Mouse (Mus musculus) hindbrain, embryonic 15.5 days (tissue): ENCODE measurements at regions not wholly inside any gene's neighbourhood (a gene's known extent, or its start where the extent isn't known, plus 50 kb on each side); places are given as distances from the start of the nearest gene placed in this dataset.
A peak's percentile ranks its signal among the peaks of the same experiment; 100 is the strongest.

Experiments used
- ATAC-seq: fragments of 200-750 bp; cut with Nextera tagmentation; 2 replicates; pipeline ENCODE4 v1.8.0; 2017; ENCODE audit warnings: low read depth, moderate number of reproducible peaks, moderate TSS enrichment; ENCODE audit not compliant: low FRiP score
- H3K27ac ChIP-seq: fragments of 300-500 bp; sonication (generic); replicated peaks from 2 replicates; pipeline ENCODE4 v1.5.1; 2015; ENCODE audit warnings: mild to moderate bottlenecking, inconsistent platforms
- H3K27me3 ChIP-seq: fragments of 300-500 bp; sonication (generic); 2 replicates; pipeline ENCODE4 v1.6.1; 2015; ENCODE audit warnings: control low read depth, inconsistent platforms
- H3K36me3 ChIP-seq: fragments of 300-500 bp; sonication (generic); 2 replicates; pipeline ENCODE4 v1.6.1; 2015; ENCODE audit warnings: control low read depth, inconsistent platforms
- H3K4me1 ChIP-seq: fragments of 300-500 bp; sonication (generic); replicated peaks from 2 replicates; pipeline ENCODE4 v1.6.1; 2015; ENCODE audit warnings: control low read depth, inconsistent platforms
- H3K4me2 ChIP-seq: fragments of 300-500 bp; sonication (generic); 2 replicates; pipeline ENCODE4 v1.6.1; 2015; ENCODE audit warnings: moderate library complexity, mild to moderate bottlenecking, inconsistent platforms
- H3K4me3 ChIP-seq: fragments of 300-500 bp; sonication (generic); 2 replicates; pipeline ENCODE4 v1.5.1; 2015; ENCODE audit warnings: mild to moderate bottlenecking, inconsistent platforms
- H3K9ac ChIP-seq: fragments of 300-500 bp; sonication (generic); 2 replicates; pipeline ENCODE4 v1.6.1; 2015; ENCODE audit warnings: inconsistent platforms
- H3K9me3 ChIP-seq: fragments of 300-500 bp; sonication (generic); 2 replicates; pipeline ENCODE4 v1.6.1; 2016; ENCODE audit warnings: control low read depth, inconsistent platforms
- WGBS: fragments of 180-500 bp; shearing (Covaris S2); methylation state at CpG from one replicate; pipeline ENCODE4 v1.1.7; 2015; 5-methylcytosine and 5-hydroxymethylcytosine counted together

DNA sequence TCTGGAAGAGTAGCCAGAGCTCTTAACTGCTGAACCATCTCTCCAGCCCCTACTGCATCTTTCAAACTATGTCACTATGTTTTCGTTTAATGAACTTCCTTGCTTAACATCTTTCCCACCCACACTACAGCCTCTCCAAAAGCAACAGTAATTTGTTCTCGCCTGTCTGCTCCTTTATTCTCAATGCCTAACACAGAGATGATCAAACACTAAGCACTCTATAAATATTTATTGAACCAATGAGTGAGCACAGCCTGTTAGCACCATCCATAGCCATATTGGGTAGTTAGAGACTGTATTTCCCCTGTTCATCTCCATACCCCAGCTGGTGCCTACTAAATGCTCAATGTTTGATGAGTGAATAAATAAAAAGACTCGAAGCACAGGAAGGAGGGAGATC lies 189.6 kb downstream of the Pdcd6ip start:
- ATAC-seq = no peak
- WGBS = 71% methylated on average over 3 of the region's 3 CpGs

DNA sequence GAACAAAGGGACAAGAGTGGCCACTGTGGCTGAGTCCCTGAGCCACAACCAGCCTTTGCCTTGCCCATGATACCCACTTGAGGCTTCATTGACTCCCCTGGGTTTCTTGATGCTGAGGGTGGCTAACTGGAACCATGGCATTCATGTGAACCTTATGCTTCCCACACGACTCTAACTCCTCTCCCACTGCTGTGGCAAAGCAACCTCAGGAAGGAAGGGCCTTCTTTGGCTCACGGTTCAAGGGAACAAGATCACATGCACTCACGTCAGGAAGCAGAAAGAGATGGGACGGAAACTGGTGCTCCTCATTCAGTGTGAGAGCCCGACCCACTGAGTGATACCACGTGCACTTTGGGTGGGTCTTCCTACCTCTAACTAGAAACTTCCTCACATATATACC lies 190.3 kb downstream of the Pdcd6ip start:
- Histone ChIP-seq H3K27me3 (no peaks in the 10 kb centered on the region), H3K9me3 (no peaks in the 10 kb centered on the region)
- WGBS = 98% methylated on average over 6 of the region's 6 CpGs

More for the DNA sequence above, 189.6 kb downstream of the Pdcd6ip start:
- H3K4me1 ChIP-seq = no peaks in the 10 kb centered on the region; the same call in 1 of the 2 replicates
- no peaks in the 10 kb centered on the region for H3K9me3 ChIP-seq
- H3K27me3 ChIP-seq = no peaks in the 10 kb centered on the region
- H3K9ac ChIP-seq = no peak overlapping the region
- no peak overlapping the region for H3K4me3 ChIP-seq
- no peaks in the 10 kb centered on the region for H3K36me3 ChIP-seq
- H3K27ac ChIP-seq = no peak overlapping the region
- no peak overlapping the region for H3K4me2 ChIP-seq

DNA sequence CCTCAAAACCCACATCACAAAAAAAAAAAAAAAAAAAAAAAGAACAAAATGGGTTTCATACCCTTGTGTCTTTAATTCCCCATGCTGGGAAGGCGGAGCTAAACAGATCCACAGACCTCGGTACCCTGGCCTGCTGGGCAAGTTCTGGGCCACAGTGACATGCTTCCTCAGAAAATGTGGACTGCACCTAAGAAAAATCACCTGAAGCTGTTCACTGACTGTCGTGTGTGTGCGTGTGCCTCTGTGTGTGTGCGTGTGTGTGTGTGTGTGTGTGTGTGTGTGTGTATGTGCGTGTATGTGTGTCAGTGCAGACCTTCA lies 192.4 kb downstream of the Pdcd6ip start:
- H3K4me2 ChIP-seq = no peak overlapping the region
- WGBS = 84% methylated on average over 6 of the region's 6 CpGs
- H3K4me3 ChIP-seq = no peak overlapping the region
- H3K27me3 ChIP-seq = no peaks in the 10 kb centered on the region
- no peaks in the 10 kb centered on the region for H3K9me3 ChIP-seq
- no peak overlapping the region for H3K27ac ChIP-seq
- no peak overlapping the region for H3K9ac ChIP-seq
- H3K4me1 ChIP-seq = no peaks in the 10 kb centered on the region
- H3K36me3 ChIP-seq = no peaks in the 10 kb centered on the region
- no peak for ATAC-seq

More for the DNA sequence above, 190.3 kb downstream of the Pdcd6ip start:
- Histone ChIP-seq H3K4me2 (no peak overlapping the region), H3K9ac (no peak overlapping the region), H3K27ac (no peak overlapping the region), H3K4me3 (no peak overlapping the region), H3K4me1 (no peaks in the 10 kb centered on the region; the same call in 1 of the 2 replicates), H3K36me3 (no peaks in the 10 kb centered on the region)
- no peak for ATAC-seq

DNA sequence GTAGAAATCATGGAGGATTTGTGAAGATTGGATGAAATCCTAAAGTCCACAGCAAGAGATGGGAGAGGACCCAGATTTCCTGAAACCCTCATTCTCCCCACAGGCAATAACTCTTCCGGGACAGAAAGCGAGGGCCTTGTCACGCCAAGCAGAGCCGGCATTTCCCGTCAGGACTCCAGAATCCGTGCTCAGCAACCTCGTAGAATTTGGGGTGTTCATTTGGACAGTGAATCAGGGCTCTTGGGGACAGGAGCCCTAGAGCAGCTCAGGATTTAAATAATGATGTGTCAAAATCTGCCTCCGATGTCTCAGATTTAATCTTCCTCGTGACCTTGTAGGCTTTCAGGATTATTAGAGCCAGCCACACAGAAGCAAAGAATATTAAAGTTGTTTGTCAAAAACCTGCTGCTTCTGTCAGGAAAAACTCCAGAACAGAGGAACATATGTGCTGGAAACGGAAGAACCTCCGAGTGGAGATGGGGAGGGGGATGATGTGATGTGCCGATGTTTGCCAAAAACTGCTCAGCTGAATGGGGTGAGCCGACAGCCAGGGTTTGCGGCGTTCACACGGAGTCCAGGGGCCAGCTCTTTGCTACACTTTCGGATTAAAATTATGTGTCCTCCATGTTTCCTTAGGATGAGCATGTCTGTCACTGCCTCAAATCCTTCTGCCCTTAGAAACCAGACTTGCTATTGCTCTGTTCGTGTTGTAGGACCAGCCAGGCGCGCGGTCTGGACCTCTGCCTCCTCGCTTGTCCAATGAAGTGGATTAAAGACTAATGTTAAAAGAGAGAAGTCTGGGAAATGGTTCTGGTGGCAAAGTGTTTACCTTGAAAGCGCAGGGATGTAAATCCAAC lies 193.0 kb downstream of the Pdcd6ip start:
- no peak overlapping the region for H3K4me3 ChIP-seq
- H3K4me2 ChIP-seq = no peak overlapping the region
- H3K27me3 ChIP-seq = no peaks in the 10 kb centered on the region
- WGBS = 69% methylated on average over 23 of the region's 23 CpGs
- no peaks in the 10 kb centered on the region for H3K4me1 ChIP-seq
- no peaks in the 10 kb centered on the region for H3K36me3 ChIP-seq
- H3K9ac ChIP-seq = no peak overlapping the region
- ATAC-seq = no peak
- no peak overlapping the region for H3K27ac ChIP-seq
- no peaks in the 10 kb centered on the region for H3K9me3 ChIP-seq

DNA sequence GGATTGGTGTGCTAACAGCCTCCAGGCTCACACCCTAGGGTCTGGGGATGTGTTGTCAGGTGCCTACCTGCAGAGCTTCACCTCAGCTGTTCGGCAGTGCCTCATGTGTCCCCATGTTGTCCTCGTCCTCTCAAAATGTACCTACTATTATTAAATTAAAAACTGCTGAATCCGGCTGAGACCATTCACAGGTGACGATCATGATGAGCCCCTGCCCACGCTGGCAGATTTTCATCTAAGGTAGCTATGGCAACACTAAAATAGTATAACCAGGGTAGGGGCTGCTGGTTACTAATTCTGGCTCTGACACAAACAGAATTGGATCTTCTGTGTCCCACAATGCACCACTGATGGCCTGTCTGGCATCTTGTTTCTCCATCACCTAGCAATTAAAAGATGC lies 196.8 kb downstream of the Pdcd6ip start:
- no peak overlapping the region for H3K9ac ChIP-seq
- H3K4me1 ChIP-seq = peaks cover 24% of the 10 kb centered on the region
- no peaks in the 10 kb centered on the region for H3K36me3 ChIP-seq
- no peak overlapping the region for H3K4me2 ChIP-seq
- H3K27me3 ChIP-seq = no peaks in the 10 kb centered on the region
- H3K27ac ChIP-seq = no peak overlapping the region
- 72% methylated on average over 5 of the region's 5 CpGs for WGBS
- no peak for ATAC-seq
- H3K4me3 ChIP-seq = no peak overlapping the region
- H3K9me3 ChIP-seq = no peaks in the 10 kb centered on the region

DNA sequence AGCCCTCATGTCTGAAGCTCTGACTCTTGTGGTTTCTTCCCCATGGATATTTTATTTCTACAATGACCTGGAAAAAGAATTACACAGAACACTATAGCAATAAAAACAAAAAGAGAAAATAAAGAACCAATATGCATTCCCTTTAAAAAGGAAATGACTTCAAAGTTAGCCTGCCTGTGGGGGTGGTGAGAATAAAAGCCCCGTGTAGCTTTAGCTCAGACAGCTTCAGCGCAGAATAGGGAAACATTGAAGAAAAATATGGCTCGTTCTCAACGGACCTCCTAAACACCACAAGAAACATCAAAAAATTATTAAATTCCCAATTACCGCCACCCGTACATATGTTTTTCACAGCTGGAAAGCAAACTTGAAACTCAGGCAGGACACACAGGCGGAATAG lies 198.7 kb downstream of the Pdcd6ip start:
- H3K27me3 ChIP-seq = no peaks in the 10 kb centered on the region
- H3K27ac ChIP-seq = peak overlapping the region; percentile 72; the same call in 1 of the 2 replicates
- no peak for ATAC-seq
- 70% methylated on average over 7 of the region's 7 CpGs for WGBS
- H3K4me1 ChIP-seq = peaks cover 24% of the 10 kb centered on the region
- no peak overlapping the region for H3K4me2 ChIP-seq
- H3K36me3 ChIP-seq = no peaks in the 10 kb centered on the region
- no peak overlapping the region for H3K4me3 ChIP-seq
- no peaks in the 10 kb centered on the region for H3K9me3 ChIP-seq
- H3K9ac ChIP-seq = no peak overlapping the region

DNA sequence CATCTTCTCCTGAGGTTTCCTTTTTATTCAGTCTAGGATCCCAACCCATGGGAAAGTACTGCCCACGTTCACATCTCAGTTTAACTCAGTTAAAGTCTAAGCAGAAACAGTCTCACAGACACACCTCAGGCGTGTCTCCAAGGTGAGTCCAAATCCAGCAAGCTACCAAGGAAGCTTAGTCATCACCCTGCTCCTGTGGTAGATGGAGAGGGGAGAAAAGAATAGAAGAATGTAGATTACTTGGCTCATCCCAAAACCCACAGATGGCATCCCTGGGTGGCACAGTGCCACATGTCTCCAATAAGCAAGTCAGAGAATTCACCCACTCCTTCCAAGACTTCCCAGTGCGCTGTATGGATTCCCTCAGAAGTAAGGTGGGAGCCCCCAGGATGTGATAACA lies 199.2 kb downstream of the Pdcd6ip start:
- H3K4me3 ChIP-seq = no peak overlapping the region
- H3K9me3 ChIP-seq = no peaks in the 10 kb centered on the region
- H3K4me1 ChIP-seq = peaks cover 24% of the 10 kb centered on the region
- H3K4me2 ChIP-seq = no peak overlapping the region
- H3K27ac ChIP-seq = peak overlapping the region; percentile 72; the same call in 1 of the 2 replicates
- 83% methylated on average over 3 of the region's 3 CpGs for WGBS
- no peak for ATAC-seq
- H3K27me3 ChIP-seq = no peaks in the 10 kb centered on the region
- H3K9ac ChIP-seq = no peak overlapping the region
- no peaks in the 10 kb centered on the region for H3K36me3 ChIP-seq

GRCm38 (mm10) chr9:113507561-113508460 lies 200.2 kb downstream of the Pdcd6ip start:
- Histone ChIP-seq H3K4me2 (peak overlapping the region; percentile 26), H3K27me3 (no peaks in the 10 kb centered on the region), H3K9me3 (no peaks in the 10 kb centered on the region), H3K36me3 (no peaks in the 10 kb centered on the region), H3K9ac (no peak overlapping the region), H3K4me3 (no peak overlapping the region), H3K4me1 (peaks cover 24% of the 10 kb centered on the region), H3K27ac (peak overlapping the region; percentile 72)
- 51% methylated on average over 20 of the region's 20 CpGs for WGBS
- ATAC-seq = peak; percentile 90

DNA sequence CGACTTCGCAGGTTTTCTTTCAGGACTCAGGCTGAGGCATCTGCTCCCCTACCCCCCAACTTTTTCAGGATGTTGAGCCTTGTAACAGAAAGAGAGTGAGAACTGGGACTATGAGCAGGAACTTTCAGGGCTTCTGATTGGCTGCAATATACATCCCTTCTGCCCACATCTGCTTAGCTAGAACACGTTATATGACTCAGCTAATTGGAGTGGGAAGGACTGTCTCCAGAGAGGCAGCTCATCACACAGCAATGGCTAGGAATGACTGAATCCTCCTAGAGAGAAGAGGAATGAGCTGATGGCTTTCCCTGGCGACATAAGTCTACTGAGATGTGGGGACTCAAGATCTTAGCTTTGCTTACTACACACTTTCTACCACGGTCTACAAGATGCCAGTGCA lies 208.8 kb downstream of the Pdcd6ip start:
- Histone ChIP-seq H3K4me3 (no peak overlapping the region), H3K36me3 (no peaks in the 10 kb centered on the region), H3K9me3 (no peaks in the 10 kb centered on the region), H3K4me2 (no peak overlapping the region), H3K4me1 (no peaks in the 10 kb centered on the region), H3K27me3 (no peaks in the 10 kb centered on the region), H3K9ac (no peak overlapping the region), H3K27ac (no peak overlapping the region)
- WGBS = 84% methylated on average over 5 of the region's 5 CpGs
- ATAC-seq = no peak

DNA sequence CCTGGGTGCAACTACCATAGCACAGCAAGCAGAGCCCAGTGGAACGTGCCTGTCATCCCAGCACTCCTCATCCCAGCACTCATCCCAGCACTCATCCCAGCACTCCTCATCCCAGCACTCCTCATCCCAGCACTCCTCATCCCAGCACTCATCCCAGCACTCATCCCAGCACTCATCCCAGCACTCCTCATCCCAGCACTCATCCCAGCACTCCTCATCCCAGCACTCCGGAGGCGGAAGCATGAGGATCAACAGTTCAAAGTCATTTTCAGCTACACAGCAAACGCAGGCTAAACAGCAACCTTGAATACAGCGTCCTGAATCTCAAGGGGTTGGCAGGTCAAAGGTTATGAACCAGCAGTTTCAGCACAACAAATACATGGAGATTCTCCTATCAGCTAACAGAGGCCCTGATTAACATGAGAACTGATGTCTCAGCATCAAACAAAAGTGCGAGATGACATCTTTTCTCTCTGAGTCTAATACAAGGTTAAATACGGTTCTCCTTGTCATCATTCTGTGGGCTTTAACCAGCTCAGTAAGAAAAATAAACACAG lies 211.8 kb downstream of the Pdcd6ip start:
- H3K36me3 ChIP-seq = no peaks in the 10 kb centered on the region
- H3K4me3 ChIP-seq = no peak overlapping the region
- H3K4me2 ChIP-seq = no peak overlapping the region
- H3K9ac ChIP-seq = no peak overlapping the region
- no peak overlapping the region for H3K27ac ChIP-seq
- 32% methylated on average over 7 of the region's 7 CpGs for WGBS
- no peak for ATAC-seq
- no peaks in the 10 kb centered on the region for H3K4me1 ChIP-seq
- no peaks in the 10 kb centered on the region for H3K9me3 ChIP-seq
- no peaks in the 10 kb centered on the region for H3K27me3 ChIP-seq

DNA sequence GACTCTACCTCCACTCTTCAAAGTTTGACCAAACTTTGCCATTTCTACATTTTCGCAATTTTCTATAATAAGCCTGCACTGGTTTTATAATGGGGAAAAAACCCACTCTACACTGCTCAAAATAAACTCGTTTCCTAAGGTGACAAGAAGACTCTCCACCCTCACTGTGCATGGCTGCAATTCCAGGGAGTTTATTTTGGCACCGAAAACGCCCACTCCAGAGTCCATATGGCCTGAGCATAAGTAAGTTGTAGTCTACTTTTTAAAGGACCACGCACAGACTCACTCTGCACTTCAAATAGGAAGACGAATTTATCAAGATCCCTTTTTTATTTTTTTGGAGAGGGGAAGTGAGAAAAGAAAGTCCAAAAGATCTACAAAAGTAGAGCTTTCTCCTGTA lies 219.4 kb downstream of the Pdcd6ip start:
- no peak overlapping the region for H3K4me3 ChIP-seq
- ATAC-seq = no peak
- no peak overlapping the region for H3K9ac ChIP-seq
- H3K27ac ChIP-seq = no peak overlapping the region
- H3K4me1 ChIP-seq = no peaks in the 10 kb centered on the region
- H3K36me3 ChIP-seq = no peaks in the 10 kb centered on the region
- 85% methylated on average over 6 of the region's 6 CpGs for WGBS
- no peaks in the 10 kb centered on the region for H3K9me3 ChIP-seq
- no peaks in the 10 kb centered on the region for H3K27me3 ChIP-seq
- no peak overlapping the region for H3K4me2 ChIP-seq

DNA sequence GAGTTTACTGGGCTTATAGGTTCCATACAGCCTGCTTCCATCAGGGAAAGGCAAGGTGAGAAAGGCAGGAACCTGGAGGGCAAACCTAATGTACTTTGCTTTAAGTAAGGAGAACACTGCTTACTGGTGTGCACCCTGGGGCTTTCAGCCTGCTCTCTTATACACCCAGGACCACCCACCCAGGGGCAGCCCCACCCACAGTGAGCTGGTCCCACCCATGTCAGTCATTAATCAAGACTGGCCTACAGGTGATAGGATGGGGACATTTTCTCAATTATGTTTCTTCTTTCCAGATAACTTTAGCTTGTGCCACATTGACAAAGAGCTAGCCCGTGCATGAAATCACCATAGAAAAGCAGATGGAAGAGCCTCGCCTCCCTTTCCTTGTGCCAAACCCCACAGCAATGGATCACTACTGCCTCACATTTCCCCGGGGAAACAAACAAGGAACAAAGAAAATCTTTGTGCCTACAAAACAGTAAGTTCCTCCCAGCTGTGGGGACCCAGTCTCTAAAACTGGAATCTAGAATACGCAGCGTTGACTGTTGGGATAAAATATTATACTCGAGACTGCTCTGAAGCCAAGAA lies 221.5 kb downstream of the Pdcd6ip start:
- no peak; the same call in 1 of the 2 replicates for ATAC-seq

More for the DNA sequence above, 221.5 kb downstream of the Pdcd6ip start:
- Histone ChIP-seq H3K4me3 (no peak overlapping the region), H3K27ac (no peak overlapping the region), H3K9ac (no peak overlapping the region), H3K27me3 (no peaks in the 10 kb centered on the region), H3K4me1 (no peaks in the 10 kb centered on the region), H3K9me3 (no peaks in the 10 kb centered on the region), H3K4me2 (no peak overlapping the region), H3K36me3 (no peaks in the 10 kb centered on the region)
- 55% methylated on average over 6 of the region's 6 CpGs for WGBS
